Mouse (Mus musculus) stomach, embryonic 14.5 days (tissue): ENCODE measurements at regions not wholly inside any gene's neighbourhood (a gene's known extent, or its start where the extent isn't known, plus 50 kb on each side); places are given as distances from the start of the nearest gene placed in this dataset.

Source experiments
- ATAC-seq: fragments of 200-750 bp; cut with Nextera tagmentation; 2 replicates; pipeline ENCODE4 v1.8.0; 2017; ENCODE audit warnings: low read depth, moderate TSS enrichment; ENCODE audit not compliant: insufficient number of reproducible peaks, insufficient read depth, low FRiP score
- H3K27ac ChIP-seq: fragments of 300-500 bp; sonication (generic); 2 replicates; pipeline ENCODE4 v1.5.1; 2014; ENCODE audit warnings: mild to moderate bottlenecking, low read length, moderate library complexity, mixed read lengths
- H3K27me3 ChIP-seq: fragments of 300-500 bp; sonication (generic); 2 replicates; pipeline ENCODE4 v1.6.1; 2014; ENCODE audit warnings: low read length, control low read depth, mixed read lengths; ENCODE audit not compliant: control insufficient read depth, insufficient read depth
- H3K36me3 ChIP-seq: fragments of 300-500 bp; sonication (generic); 2 replicates; pipeline ENCODE4 v1.6.1; 2014; ENCODE audit warnings: mild to moderate bottlenecking, control low read depth, low read length, moderate library complexity, mixed read lengths; ENCODE audit not compliant: control insufficient read depth, insufficient read depth
- H3K4me1 ChIP-seq: fragments of 300-500 bp; sonication (generic); 2 replicates; pipeline ENCODE4 v1.6.1; 2014; ENCODE audit warnings: low read length, control low read depth, mixed read lengths; ENCODE audit not compliant: control insufficient read depth, insufficient read depth
- H3K4me2 ChIP-seq: fragments of 300-500 bp; sonication (generic); replicated peaks from 2 replicates; pipeline ENCODE4 v1.6.1; 2014; ENCODE audit warnings: low read depth, low read length, control low read depth
- H3K4me3 ChIP-seq: fragments of 300-500 bp; sonication (generic); 2 replicates; pipeline ENCODE4 v1.5.1; 2014; ENCODE audit warnings: low read depth, low read length, control low read depth
- H3K9ac ChIP-seq: fragments of 300-500 bp; sonication (generic); replicated peaks from 2 replicates; pipeline ENCODE4 v1.6.1; 2014; ENCODE audit warnings: low read depth, mild to moderate bottlenecking, control low read depth, low read length, moderate library complexity, mixed read lengths
- H3K9me3 ChIP-seq: fragments of 300-500 bp; sonication (generic); 2 replicates; pipeline ENCODE4 v1.6.1; 2016; ENCODE audit warnings: low read depth, low read length, control low read depth; ENCODE audit not compliant: control insufficient read depth
- WGBS: fragments of 180-500 bp; shearing (Covaris S2); extraction: QIAGEN DNeasy Blood & Tissue Kit; methylation state at CpG from one replicate; pipeline ENCODE4 v1.1.7; 2014; 5-methylcytosine and 5-hydroxymethylcytosine counted together

GRCm38 (mm10) chr8:89239626-89240025 lies 195.7 kb upstream of the Sall1 start:
- no peak overlapping the region for H3K27ac ChIP-seq
- no peak for ATAC-seq
- 83% methylated on average over 2 of the region's 2 CpGs for WGBS

GRCm38 (mm10) chr8:89234041-89234440 lies 190.1 kb upstream of the Sall1 start:
- no peak overlapping the region for H3K27ac ChIP-seq
- no peaks in the 10 kb centered on the region for H3K4me1 ChIP-seq
- no peaks in the 10 kb centered on the region for H3K9me3 ChIP-seq
- no peak for ATAC-seq
- no peak overlapping the region for H3K9ac ChIP-seq
- H3K27me3 ChIP-seq: no peaks in the 10 kb centered on the region
- no peak overlapping the region for H3K4me3 ChIP-seq
- H3K4me2 ChIP-seq: no peak overlapping the region
- H3K36me3 ChIP-seq: no peaks in the 10 kb centered on the region

More at GRCm38 (mm10) chr8:89239626-89240025, 195.7 kb upstream of the Sall1 start:
- H3K9ac ChIP-seq: no peak overlapping the region
- H3K9me3 ChIP-seq: no peaks in the 10 kb centered on the region
- H3K36me3 ChIP-seq: no peaks in the 10 kb centered on the region
- no peaks in the 10 kb centered on the region for H3K4me1 ChIP-seq
- H3K4me2 ChIP-seq: no peak overlapping the region
- no peak overlapping the region for H3K4me3 ChIP-seq
- H3K27me3 ChIP-seq: no peaks in the 10 kb centered on the region

- no peaks in the 10 kb centered on the region for H3K36me3 ChIP-seq
- H3K27ac ChIP-seq: no peak overlapping the region
- no peak overlapping the region for H3K4me2 ChIP-seq
- 44% methylated on average over 1 of the region's 1 CpGs for WGBS
- no peaks in the 10 kb centered on the region for H3K9me3 ChIP-seq
- H3K27me3 ChIP-seq: no peaks in the 10 kb centered on the region
- ATAC-seq: no peak
- no peaks in the 10 kb centered on the region for H3K4me1 ChIP-seq
- no peak overlapping the region for H3K9ac ChIP-seq
- no peak overlapping the region for H3K4me3 ChIP-seq
Measured at GRCm38 (mm10) chr8:89232318-89232717, 188.4 kb upstream of the Sall1 start.

- WGBS: 93% methylated on average over 3 of the region's 3 CpGs
- Histone ChIP-seq H3K4me1 (no peaks in the 10 kb centered on the region), H3K27me3 (no peaks in the 10 kb centered on the region), H3K4me3 (no peak overlapping the region), H3K36me3 (no peaks in the 10 kb centered on the region), H3K9me3 (no peaks in the 10 kb centered on the region), H3K4me2 (no peak overlapping the region), H3K9ac (no peak overlapping the region), H3K27ac (no peak overlapping the region)
- ATAC-seq: no peak
Measured at GRCm38 (mm10) chr8:89229144-89229543, 185.2 kb upstream of the Sall1 start.

GRCm38 (mm10) chr8:89220870-89221269 lies 176.9 kb upstream of the Sall1 start:
- Histone ChIP-seq H3K9me3 (no peaks in the 10 kb centered on the region), H3K4me2 (no peak overlapping the region), H3K27me3 (no peaks in the 10 kb centered on the region), H3K9ac (no peak overlapping the region), H3K27ac (no peak overlapping the region), H3K4me1 (no peaks in the 10 kb centered on the region), H3K4me3 (no peak overlapping the region), H3K36me3 (no peaks in the 10 kb centered on the region)
- WGBS: 33% methylated on average over 7 of the region's 7 CpGs
- no peak for ATAC-seq

GRCm38 (mm10) chr8:89220381-89220780 lies 176.4 kb upstream of the Sall1 start:
- Histone ChIP-seq H3K4me3 (no peak overlapping the region), H3K9ac (no peak overlapping the region), H3K27me3 (no peaks in the 10 kb centered on the region), H3K9me3 (no peaks in the 10 kb centered on the region), H3K27ac (no peak overlapping the region), H3K36me3 (no peaks in the 10 kb centered on the region), H3K4me2 (no peak overlapping the region), H3K4me1 (no peaks in the 10 kb centered on the region)
- no peak for ATAC-seq
- WGBS: 88% methylated on average over 2 of the region's 2 CpGs

GRCm38 (mm10) chr8:89219156-89219555 lies 175.2 kb upstream of the Sall1 start:
- Histone ChIP-seq H3K27me3 (no peaks in the 10 kb centered on the region), H3K4me1 (no peaks in the 10 kb centered on the region), H3K27ac (no peak overlapping the region), H3K36me3 (no peaks in the 10 kb centered on the region), H3K4me2 (no peak overlapping the region), H3K9ac (no peak overlapping the region), H3K9me3 (no peaks in the 10 kb centered on the region), H3K4me3 (no peak overlapping the region)
- 79% methylated on average over 7 of the region's 7 CpGs for WGBS
- ATAC-seq: no peak

GRCm38 (mm10) chr8:89217689-89218088 lies 173.7 kb upstream of the Sall1 start:
- no peak overlapping the region for H3K9ac ChIP-seq
- no peak overlapping the region for H3K4me3 ChIP-seq
- H3K4me2 ChIP-seq: no peak overlapping the region
- H3K27ac ChIP-seq: no peak overlapping the region
- no peaks in the 10 kb centered on the region for H3K27me3 ChIP-seq
- H3K9me3 ChIP-seq: no peaks in the 10 kb centered on the region
- ATAC-seq: no peak
- no peaks in the 10 kb centered on the region for H3K36me3 ChIP-seq
- no peaks in the 10 kb centered on the region for H3K4me1 ChIP-seq
- WGBS: 83% methylated on average over 2 of the region's 2 CpGs

GRCm38 (mm10) chr8:89211931-89212330 lies 168.0 kb upstream of the Sall1 start:
- Histone ChIP-seq H3K4me3 (no peak overlapping the region), H3K4me2 (no peak overlapping the region), H3K4me1 (0 out of 2 replicates have a peak, but pooled peaks cover 5% of the 10 kb centered on the region), H3K27ac (no peak overlapping the region), H3K36me3 (no peaks in the 10 kb centered on the region), H3K9me3 (no peaks in the 10 kb centered on the region), H3K27me3 (no peaks in the 10 kb centered on the region), H3K9ac (no peak overlapping the region)
- ATAC-seq: no peak
- 82% methylated on average over 3 of the region's 3 CpGs for WGBS
